Mouse (Mus musculus): Measurements from ENCODE around the gene Neb.

Neb gene

DNA sequence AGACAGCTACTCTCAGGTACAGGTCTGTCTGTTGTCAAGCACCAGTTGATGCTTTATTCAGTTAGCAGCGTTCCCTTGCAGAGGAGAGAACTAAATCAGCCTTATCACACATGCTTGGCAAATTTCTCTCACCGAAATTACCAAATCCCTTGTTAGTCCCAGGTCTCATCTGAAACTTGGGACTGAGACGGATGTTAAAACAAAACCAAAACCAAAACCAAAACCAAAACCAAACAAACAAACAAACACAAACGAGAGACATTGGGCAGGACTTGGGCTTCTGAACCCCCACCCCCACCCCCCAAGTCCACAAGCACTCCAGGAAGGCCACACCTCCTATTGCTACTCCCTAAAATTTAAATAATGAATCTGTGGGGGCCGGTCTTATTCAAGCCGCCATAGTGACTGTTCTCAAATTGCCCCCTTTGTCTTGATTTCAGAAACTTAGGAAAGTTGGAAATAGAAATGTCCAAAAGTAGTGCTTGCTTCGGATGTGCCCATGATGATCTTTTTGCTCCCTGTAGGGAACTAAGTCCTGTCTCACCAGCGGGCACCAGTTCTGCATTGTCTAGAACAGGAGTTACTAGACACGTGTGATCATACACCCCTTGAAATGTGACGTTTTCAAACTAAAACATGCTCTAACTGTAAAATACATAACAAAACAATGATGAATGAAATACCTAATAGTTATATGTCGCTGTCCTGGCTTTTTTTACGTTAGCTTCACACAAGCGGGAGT is 397 bp downstream of the Neb start:
- no peak for DNase-seq (ENCODE audit: extremely low read depth, insufficient read length, low spot score)

DNA sequence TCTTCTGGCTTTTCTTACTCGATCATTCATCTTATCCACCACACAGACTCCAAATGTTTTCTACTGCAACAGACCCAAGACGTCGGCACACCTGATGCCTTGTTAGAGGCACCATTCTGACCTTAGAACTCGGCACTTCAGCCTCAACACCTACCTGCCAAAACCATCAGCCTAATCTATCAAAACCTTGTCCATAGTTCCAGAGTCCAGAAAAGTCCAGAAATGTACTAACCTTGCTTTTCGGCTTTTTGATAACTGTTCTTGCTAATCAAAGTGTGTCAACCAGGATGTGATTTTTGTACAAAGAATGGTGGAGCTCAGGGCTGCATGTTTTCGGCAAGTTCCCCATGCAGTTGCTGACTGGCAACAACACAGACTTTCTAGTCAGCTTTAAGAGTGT is 3.6 kb downstream of the Neb start:
- no peak for DNase-seq (ENCODE audit: extremely low read depth, insufficient read length, low spot score)

DNA sequence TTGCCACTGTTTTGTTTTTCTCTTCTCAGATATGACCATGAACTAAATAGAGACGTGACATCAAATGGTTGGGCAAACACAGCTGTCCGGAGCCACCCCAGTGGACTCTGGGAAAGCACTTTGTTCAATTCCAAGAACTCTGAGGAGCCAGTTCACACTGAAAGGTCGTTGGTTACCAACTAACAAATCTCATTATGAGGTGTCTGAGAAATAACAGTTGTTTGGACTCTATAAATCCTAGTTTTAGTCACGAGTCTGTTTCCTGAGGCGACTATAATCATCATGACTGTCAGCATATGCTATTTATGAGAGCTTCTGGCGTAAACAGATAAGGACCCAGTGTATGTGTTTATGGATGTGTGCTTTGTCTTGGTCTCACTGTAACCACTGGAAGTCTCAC is 5.8 kb downstream of the Neb start:
- no peak for DNase-seq (ENCODE audit: extremely low read depth, insufficient read length, low spot score)

DNA sequence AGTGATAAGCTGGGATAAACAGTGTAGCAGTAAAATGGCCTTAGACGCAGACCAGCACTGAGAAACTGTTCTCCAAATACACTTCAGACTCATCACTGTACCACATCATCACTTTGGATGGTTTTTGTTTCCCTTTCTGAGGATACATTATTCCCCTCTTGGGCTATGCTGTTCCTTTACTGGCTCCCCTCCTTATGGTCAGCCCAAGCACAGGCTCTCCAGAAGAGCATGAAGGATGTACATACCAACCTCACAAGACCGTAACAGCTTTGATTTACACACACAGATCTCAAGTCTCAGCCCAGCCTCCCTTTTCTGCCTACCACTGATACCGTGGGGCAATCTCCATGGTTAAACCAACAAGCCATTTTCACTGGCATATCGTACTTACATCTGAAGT is 6.2 kb downstream of the Neb start:
- no peak for DNase-seq (ENCODE audit: extremely low read depth, insufficient read length, low spot score)

DNA sequence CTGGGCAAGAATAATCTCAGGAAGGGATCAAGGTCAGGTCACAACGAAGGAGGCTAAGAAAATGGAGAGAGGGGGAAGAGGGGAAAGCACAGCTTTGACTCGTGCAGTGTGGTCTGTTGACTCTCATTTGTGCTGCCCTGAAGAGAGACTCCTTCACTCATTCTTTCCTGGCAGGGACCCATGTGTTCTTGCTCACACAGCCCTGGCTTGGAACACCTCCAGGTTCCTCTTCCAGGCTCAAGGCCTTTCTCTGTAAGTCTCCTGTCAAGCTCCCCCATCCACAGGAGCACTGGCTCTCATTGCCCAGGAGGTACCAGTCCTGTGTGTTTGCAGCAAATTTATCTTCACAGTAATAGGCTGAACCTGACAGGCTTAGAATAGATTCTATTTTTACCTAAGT is 7.2 kb downstream of the Neb start:
- DNase-seq (ENCODE audit: extremely low read depth, insufficient read length, low spot score) = no peak

DNA sequence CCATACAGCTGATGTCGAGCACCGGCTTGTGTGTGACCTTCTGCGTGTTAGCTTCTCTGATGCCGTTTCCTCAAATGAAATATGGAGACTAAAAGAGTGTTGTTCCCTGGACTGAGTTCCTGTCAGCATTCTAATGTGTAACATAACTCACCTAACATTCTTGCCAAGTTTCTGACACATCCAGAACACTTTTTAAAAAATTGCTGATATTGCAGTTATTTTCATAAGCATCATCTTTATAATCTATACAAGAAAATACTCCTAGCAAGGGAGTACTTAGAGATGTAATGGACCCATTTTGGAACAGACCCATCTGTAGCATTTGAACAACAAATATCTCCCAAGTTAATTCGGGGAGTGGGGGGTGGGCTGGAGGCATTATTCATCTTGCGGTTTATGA is 8.7 kb downstream of the Neb start:
- no peak for DNase-seq (ENCODE audit: extremely low read depth, insufficient read length, low spot score)

DNA sequence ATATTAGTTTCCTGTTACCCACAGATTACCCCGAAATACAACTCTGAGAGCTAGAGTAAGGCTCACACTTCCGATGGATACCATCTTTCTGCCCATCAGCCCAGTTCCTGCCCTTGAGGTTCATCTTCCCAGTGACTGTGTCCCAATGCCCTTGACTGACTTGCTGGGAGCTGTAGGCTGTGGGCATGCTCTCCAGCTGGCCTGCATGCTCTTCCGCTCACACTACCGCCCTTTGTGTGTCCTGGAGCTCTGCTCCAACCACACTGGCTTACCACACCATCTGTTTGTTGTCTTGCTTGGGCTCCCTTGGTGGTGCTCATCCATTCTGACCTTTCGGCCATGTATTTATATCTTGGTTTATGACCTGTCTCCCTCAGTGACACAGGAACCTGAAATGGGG is 10.6 kb downstream of the Neb start:
- DNase-seq (ENCODE audit: extremely low read depth, insufficient read length, low spot score) = no peak

DNA sequence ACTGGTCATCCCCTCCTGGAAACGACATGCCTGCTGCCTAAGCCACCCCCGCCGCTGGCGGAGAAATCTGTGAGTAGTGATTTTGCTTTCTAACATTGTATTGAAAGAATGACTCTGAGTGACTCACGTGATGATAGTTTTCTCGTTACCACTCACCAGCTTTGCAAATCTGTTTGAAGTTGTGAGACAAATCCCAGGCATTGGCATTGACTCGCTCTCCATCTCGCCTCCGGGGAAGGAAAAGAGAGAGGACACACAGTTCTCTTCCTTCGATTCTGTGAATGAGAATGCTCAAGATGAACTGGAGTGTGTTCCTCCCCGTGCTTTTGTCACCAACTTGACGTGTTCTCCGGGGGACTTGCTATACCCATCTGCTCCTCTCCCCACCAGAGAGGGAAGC is 11.0 kb downstream of the Neb start:
- DNase-seq (ENCODE audit: extremely low read depth, insufficient read length, low spot score) = no peak

DNA sequence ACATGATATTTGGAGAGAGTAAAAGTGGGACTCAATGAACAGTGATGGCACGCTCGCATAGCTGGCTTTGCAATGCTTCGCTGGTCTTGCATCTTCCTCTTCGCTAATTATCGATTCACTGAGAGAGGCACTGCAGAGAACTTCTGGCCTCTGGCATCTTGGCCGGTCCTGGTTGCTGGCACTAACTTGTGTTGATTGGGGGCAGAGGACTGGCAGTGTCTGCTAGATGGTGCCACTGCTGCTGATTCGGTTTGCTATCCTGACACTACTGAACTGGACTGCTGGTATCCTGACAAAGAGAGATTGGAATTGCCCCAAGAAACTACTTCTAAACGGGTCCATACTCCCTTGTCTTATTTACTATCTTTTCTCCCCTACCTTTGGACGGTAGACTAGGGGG is 17.2 kb downstream of the Neb start:
- no peak for DNase-seq (ENCODE audit: extremely low read depth, insufficient read length, low spot score)

DNA sequence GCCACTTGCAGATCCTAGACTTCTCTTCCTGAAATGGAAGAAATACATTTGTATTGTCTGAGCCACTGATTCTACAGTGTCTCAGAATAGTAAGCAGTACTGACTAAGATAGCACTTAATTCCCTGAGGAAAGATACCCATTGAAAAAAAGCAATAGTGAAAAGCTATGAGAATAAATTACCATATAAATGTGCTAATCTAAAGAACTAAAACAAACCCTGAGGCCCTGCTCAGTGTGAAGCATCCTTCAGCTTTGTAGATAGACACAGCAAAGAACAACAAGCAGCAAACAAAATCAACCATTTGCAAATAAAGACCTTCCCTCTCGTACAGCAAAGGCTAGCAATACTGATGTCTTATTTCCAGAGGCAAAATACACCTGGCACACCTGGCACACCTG is 18.6 kb downstream of the Neb start:
- DNase-seq (ENCODE audit: extremely low read depth, insufficient read length, low spot score) = no peak

DNA sequence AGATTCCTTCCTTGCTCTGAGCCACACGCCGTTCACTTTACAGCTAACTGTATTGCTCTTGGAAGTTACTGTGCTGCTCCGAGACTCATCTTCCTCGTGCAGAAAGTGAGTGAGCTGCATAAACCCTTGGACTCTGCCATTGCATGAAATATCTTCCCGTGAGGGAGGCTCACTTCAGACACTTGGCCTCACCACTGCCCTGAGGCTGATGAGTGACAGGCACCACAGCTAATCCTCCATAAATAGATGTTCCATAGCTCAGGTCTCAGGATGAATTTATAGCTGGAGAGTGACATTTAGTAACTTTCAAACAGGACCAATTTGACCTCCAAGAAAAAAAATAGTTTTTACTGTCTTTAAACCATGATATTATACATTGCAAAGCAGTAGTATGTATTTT is 20.1 kb downstream of the Neb start:
- DNase-seq (ENCODE audit: extremely low read depth, insufficient read length, low spot score) = no peak

DNA sequence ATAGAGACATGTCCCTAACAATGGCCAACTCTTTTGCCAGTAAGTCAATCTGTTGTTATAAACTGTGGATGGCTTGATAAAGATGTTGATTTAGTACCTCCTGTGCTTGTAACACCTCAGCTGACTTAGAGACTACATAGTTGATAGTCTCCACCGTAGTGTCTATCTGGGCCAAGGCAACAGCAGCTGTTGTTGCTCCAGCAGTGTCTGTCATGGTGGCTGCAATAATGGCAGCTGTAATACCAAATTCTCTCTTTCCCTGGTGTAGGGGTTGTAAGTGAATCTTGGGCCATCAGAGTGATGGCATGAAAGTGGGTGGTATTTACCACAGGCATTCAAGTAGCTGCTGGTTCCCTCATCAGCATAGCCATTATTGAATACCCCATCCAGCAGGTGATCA is 27.2 kb downstream of the Neb start:
- DNase-seq (ENCODE audit: extremely low read depth, insufficient read length, low spot score) = no peak

DNA sequence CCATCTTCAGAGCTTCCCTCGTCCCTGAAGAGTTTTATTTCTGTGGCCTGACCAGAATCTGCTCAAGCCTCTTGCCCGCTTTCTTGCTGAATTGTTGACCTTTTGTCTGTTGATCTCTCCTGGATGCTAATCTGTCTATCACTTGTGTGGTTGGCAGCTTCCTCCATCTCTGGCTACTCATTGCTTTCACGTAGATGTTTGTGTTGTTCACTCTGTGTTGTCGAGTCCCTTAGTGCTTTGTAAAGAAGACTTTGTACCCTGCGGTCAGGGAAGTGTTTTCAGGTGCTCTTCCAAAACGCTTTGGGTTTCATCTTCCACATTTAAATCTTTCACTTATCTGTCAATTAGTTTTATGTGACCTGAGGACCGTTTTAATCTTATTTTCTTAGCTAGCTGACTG is 37.3 kb downstream of the Neb start:
- DNase-seq (ENCODE audit: extremely low read depth, insufficient read length, low spot score) = no peak

DNA sequence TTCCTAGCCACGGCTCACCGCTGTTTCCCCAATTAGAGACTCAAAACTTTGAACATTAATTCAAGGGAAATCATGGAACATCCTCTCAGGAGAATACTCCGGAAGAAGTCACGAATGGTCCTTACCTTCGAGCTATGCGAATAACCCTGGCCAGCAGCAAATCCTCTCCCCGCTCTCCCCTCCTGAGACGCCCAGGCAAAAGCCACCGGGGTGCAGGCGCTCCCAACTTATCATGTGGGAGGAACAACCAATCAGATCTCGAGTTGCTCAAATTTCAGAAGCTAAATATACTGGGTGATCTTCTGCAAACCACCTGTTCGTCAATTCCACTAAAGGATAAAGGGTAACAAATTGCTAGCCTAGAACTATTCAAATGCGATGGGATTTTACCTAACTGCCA is 42.7 kb downstream of the Neb start:
- no peak for DNase-seq (ENCODE audit: extremely low read depth, insufficient read length, low spot score)

DNA sequence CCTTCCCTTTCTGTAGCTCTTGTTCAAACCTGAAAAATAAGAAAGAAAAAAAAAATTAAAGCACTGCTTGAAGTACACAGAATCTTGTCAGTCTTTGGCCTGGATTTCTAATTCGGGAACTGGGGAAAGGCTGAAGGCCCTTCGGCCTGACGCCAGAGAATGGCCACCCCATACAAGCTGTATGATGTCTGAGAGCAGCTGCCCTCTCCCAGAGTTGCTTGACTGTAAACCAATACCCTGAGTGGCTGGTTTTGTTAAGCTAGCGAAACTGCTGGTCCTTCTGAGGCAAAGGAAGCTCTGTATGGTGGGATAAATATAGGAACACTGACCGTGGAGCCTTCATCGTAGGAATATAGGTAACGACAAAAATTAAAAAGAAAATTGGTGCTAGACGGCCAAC is 43.2 kb downstream of the Neb start:
- no peak for DNase-seq (ENCODE audit: extremely low read depth, insufficient read length, low spot score)

DNA sequence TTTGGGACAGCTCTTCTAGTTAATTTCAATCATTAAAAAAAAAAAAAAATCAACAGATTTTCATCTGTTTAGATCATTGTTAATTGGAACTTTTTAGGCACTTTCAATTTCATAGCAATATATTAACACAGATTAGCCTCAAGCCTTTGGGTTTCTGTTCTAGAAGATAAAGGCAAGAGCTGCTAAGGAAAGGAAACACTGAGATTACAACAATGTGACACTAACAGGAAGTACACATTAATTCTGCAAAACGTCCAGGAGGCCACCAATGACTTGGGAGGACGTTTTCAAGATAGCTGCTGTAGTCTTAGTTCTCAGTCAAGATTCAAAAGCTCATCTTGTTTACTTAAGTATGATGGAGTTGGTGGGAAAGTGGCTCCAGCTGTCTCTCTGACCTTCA is 44.7 kb downstream of the Neb start:
- no peak for DNase-seq (ENCODE audit: extremely low read depth, insufficient read length, low spot score)

DNA sequence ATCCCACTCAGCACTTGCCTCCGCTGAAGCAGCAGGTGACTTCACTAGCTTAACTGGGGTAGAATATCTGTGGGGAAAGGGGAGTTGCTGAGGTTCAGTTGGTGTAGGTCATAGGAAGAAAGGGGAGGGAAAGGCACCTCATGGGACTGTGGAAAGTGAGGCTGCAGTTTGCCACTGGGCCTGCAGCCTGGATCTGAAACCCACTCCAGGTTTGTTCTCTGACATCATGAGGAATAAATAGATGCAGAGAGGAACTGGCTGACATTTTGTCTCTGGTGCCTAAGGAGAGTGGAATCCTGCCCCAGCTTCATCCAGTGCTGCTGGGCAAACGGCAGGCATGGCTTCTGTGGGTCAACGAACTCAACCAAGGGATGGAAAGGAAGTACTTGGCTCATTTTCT is 46.5 kb downstream of the Neb start:
- no peak for DNase-seq (ENCODE audit: extremely low read depth, insufficient read length, low spot score)

DNA sequence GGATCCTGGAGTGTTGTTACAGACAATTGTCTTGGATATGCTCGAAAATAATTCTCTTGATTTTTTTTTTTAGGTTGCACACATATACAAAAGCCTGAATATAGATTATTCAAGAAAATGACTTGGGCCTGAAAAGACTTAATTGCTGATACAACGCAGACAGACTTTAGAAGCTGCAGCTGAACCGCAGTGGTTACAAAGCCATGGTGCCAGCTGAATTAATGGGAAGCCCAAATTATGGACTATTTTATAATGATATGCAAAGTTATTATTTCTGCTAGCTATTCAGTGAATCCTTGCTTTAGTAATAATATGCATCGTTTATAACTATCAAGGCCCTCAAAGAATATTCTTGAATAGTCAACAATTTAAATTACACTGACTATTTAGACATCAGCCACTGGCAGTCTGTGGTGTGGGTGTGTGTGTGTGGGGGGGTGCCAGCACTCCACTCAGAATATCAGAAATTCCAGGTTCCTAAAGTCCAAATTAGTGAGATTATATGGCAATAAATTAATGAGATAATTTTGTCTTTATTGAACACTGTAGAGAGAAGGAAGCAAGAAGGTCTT is 50.9 kb downstream of the Neb start:
- DNase-seq (ENCODE audit: extremely low read depth, insufficient read length, low spot score) = no peak

DNA sequence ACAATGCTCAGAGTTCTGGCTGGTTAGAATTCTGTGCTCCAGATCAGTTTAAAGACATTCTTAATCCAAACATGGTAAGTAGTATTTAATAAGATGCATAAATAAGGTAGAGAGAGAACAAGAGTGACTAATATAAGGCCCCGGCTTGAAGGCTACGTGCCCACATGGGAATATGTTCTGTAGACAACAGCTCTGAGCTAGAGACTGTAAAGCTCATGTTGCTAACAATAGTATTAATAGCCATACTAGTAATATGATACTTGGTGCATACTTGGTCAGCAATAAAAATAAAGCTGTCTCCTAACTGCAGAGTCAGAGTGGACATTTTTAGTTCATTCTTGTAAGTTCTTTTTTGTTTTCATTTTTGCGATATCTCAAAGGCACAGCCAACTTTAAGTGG is 56.4 kb downstream of the Neb start:
- DNase-seq (ENCODE audit: extremely low read depth, insufficient read length, low spot score) = no peak

DNA sequence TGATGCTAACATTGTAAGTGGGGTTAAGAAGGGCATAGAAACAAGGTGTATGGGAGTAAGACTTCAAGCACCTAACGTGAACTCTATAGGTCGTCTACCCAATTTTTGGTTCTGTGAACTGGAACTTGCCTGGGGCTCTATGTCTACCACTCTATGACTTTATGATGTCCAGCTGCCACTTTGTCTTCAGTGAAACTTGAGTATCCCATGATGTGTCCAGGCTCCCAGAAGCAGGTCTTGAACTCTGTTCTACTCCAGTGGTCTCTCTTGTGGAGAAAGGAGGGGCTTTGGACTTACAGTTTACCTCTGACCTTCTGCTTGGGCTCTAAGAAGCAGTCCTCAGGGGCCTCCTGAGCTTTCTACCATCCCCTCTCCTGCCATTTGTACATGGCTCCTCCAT is 58.1 kb downstream of the Neb start:
- no peak for DNase-seq (ENCODE audit: extremely low read depth, insufficient read length, low spot score)

DNA sequence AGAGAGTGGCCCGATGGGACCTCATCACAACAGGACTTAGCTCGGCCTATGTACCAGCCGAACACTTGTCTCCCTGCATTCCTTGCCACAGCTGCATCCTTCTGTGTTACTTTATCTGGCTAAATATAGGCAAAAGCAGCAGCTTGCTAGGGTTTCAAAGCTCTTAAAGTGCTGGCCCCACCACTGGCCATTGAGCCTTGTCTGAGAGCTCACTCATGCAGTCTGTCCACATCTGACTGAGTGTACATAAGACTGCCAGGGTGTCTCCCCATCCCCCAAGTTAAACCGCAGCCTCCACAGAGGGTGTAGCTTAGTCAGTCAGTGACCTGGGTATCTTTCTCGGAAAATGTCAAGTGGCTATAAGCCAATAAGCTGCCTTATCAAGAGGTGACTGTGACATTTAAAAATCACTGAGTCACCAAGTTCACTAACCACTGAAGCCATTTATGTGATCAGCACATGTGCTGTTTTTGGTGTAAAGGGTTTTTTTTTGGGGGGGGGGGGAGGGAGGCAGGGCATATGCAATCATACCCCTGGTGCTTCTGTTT is 59.2 kb downstream of the Neb start:
- DNase-seq (ENCODE audit: extremely low read depth, insufficient read length, low spot score) = no peak

DNA sequence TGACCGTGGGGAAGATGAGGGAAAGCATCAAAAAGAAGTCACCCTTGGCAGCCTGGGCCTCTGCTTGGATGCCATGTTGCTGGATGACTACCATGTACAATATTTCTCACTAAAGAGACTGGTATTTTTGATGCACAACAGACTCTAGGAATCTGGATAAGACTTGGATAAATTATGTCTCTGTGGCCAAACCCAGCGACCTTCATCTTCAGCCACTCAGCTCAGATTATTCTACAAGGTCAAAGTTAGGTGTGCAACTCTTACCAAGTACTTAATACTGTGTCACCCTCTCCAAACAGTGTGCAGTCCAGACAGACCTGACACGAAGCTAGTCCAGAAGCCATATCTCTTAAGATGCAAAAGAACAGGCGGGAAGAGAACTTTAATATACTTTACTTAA is 60.8 kb downstream of the Neb start:
- DNase-seq (ENCODE audit: extremely low read depth, insufficient read length, low spot score) = no peak

DNA sequence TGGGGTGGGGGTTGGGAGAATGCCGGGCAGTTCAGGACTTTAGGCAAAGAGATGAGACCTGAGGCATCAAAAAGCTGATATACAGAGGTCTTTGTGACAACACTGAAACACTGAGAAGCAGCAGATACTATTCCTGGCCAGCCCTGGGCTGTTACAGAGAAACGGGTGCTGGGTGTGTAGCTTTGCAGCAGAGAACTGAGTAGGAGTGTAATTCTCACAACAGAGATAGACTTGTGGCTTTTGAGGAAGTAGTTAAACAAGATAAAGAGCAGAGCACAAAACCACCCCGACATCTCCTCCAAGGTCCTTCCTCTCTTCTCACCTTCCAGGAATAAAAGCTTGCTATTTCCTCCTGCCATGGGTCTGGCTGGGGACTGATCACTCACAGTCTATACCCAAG is 62.5 kb downstream of the Neb start:
- DNase-seq (ENCODE audit: extremely low read depth, insufficient read length, low spot score) = no peak

Data from 3134 (cell line).